Mouse (Mus musculus) testis, adult 2 months (tissue): ENCODE measurements around the gene Cd163l1.

Experiments
- CTCF ChIP-seq: fragments of 200-500 bp; IDR thresholded peaks from 2 replicates; pipeline ENCODE4 v1.5.1; 2012; ENCODE audit warnings: low read depth, mild to moderate bottlenecking, inconsistent platforms, low read length, moderate library complexity; ENCODE audit not compliant: control insufficient read depth, insufficient read depth, insufficient replicate concordance
- POLR2A ChIP-seq: fragments of 200-500 bp; IDR thresholded peaks from 2 replicates; pipeline ENCODE4 v1.6.1; 2012; ENCODE audit warnings: low read depth, mild to moderate bottlenecking, inconsistent platforms, low read length, moderate library complexity; ENCODE audit not compliant: control insufficient read depth

DNA sequence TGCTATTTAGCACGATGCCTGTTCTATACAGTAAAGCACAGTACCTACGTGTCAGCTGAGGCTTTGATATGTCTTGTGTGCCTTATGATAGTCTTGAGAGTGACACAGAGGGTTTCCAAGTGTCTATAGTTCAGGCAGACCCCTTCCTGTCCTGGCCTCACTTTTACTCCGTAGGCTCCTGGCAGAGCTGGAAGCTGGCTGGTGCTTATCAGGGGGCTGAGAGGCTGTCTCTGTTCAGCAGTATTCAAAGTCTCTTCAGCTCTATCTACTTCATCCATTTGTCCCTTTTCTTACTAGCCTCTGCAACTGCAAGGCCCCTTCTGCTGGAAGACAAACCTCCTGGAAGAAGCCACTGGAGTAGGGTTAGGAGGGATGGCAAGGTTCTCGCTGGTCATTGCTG is 17.0 kb upstream of the Cd163l1 start:
- TF ChIP-seq POLR2A = no peak
- no peak for TF ChIP-seq CTCF
